Mouse (Mus musculus) lung, postnatal 0 days (tissue): ENCODE measurements around the gene Prkar1a.

Experiments used
- CTCF ChIP-seq: IDR thresholded peaks from 2 replicates; pipeline ENCODE4 v1.5.1; 2016; ENCODE audit warnings: antibody characterized with exemption, mild to moderate bottlenecking
- EP300 ChIP-seq: IDR thresholded peaks from 2 replicates; pipeline ENCODE4 v1.6.1; 2016; ENCODE audit warnings: antibody characterized with exemption, mild to moderate bottlenecking, control low read depth

DNA sequence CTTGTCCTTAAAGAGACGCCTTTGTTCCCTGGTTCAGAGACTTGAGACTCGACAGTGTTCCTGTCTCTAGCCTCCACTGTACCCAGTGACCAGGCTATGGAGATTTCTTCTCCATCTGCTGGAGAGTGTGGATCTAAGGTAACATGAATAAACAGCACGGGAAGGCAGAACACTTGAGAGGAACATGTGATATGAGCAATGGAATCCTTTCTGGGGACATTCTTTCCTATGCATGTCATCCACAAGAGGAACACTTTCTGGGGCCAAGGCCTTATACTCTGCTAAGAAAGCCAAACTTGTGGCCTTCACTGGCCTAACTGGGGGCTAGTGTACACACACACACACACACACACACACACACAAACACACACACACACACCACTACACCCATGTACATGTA is 32.4 kb downstream of the Prkar1a start:
- TF ChIP-seq CTCF: no peak; the same call in 1 of the 2 replicates
- TF ChIP-seq EP300: peak; percentile 80
